Mouse (Mus musculus): ENCODE measurements around the gene Gabbr2. TPM values are rescaled to one million over a fixed set of nuclear protein-coding genes. Genes with fewer than 3 reads are reported as not detected.

Gabbr2 gene
- polyA plus RNA-seq, 1 experiment = not detected

GRCm38 (mm10) chr4:47012476-47012875 lies 20.8 kb upstream of the Gabbr2 start:
- TF ChIP-seq CTCF (IDR thresholded peaks at IDR 0.05; ENCODE audit: low read depth, low read length) (no peak), EP300 (IDR thresholded peaks at IDR 0.05; ENCODE audit: insufficient read depth, low read depth, low read length) (no peak), POLR2A (IDR thresholded peaks at IDR 0.05; ENCODE audit: insufficient read depth, low read length) (no peak)
- no peak overlapping the region for H3K27ac ChIP-seq (ENCODE audit: insufficient read depth, low read length)
- H3K9me3 ChIP-seq (replicated peaks; ENCODE audit: control insufficient read depth, insufficient read depth, low read length, poor library complexity, severe bottlenecking) = no peaks in the 10 kb centered on the region
- no peak overlapping the region for H3K4me3 ChIP-seq (ENCODE audit: low read depth, low read length)
- no peaks in the 10 kb centered on the region for H3K36me3 ChIP-seq (ENCODE audit: control insufficient read depth, insufficient read depth, low read length, poor library complexity, severe bottlenecking)
- H3K27me3 ChIP-seq (ENCODE audit: control insufficient read depth, insufficient read depth, low read length, poor library complexity, severe bottlenecking) = no peaks in the 10 kb centered on the region
- no peak overlapping the region for H3K9ac ChIP-seq (ENCODE audit: low read depth, poor library complexity, severe bottlenecking)
- H3K4me1 ChIP-seq (ENCODE audit: control insufficient read depth, insufficient read depth, low read length) = no peaks in the 10 kb centered on the region

DNA sequence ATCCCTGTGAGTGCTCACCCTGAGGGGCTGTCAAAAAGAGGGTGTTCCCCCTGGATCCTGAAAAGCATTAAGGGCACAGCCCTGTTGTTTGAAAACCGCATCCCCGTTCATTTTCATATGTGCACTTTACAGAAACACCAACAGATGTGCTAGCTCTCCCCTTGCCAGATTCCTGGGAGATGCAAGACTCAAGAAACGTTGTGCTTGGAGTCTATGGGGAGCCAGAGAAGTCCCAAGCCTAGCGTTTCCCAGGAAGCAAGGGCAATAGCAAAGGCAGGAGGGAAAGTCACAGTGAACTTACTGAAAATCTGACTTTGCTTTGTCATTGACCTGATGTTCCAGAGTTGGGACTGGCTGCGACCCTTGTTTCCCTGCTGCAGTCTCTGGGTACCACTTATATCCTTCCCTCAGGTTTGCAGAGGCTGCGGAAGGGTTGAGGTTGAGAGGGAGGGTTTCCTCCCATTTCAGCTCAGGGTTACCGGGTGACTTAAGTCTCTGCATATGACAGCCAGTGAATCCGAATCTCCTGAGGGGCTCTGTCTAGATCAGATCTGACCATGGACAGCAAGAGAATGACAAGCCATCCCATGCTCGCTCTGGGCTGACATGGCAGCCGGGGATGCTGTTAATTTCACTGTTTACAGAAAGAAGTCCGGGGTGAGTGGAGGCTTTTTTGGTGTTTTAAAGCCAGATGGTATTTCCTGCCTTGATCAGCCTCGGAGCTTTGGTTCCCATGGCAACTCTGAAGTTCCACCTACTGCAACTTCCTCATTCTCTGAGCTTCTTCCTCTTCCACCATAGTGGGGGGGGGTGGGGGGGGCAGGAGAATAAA lies 18.9 kb upstream of the Gabbr2 start:
- TF ChIP-seq POLR2A (IDR thresholded peaks at IDR 0.05; ENCODE audit: insufficient read depth, low read length) (no peak), EP300 (IDR thresholded peaks at IDR 0.05; ENCODE audit: insufficient read depth, low read depth, low read length) (no peak), CTCF (IDR thresholded peaks at IDR 0.05; ENCODE audit: low read depth, low read length) (no peak)
- no peak overlapping the region for H3K4me3 ChIP-seq (ENCODE audit: low read depth, low read length)
- no peak overlapping the region for H3K27ac ChIP-seq (ENCODE audit: insufficient read depth, low read length)
- H3K9ac ChIP-seq (ENCODE audit: low read depth, poor library complexity, severe bottlenecking) = no peak overlapping the region
- H3K4me1 ChIP-seq (ENCODE audit: control insufficient read depth, insufficient read depth, low read length) = no peaks in the 10 kb centered on the region
- H3K9me3 ChIP-seq (replicated peaks; ENCODE audit: control insufficient read depth, insufficient read depth, low read length, poor library complexity, severe bottlenecking) = no peaks in the 10 kb centered on the region
- H3K36me3 ChIP-seq (ENCODE audit: control insufficient read depth, insufficient read depth, low read length, poor library complexity, severe bottlenecking) = no peaks in the 10 kb centered on the region
- H3K27me3 ChIP-seq (ENCODE audit: control insufficient read depth, insufficient read depth, low read length, poor library complexity, severe bottlenecking) = no peaks in the 10 kb centered on the region

- Histone ChIP-seq H3K4me1 (ENCODE audit: control insufficient read depth, insufficient read depth, low read length) (no peaks in the 10 kb centered on the region), H3K9ac (ENCODE audit: low read depth, poor library complexity, severe bottlenecking) (no peak overlapping the region), H3K27ac (ENCODE audit: insufficient read depth, low read length) (no peak overlapping the region), H3K36me3 (ENCODE audit: control insufficient read depth, insufficient read depth, low read length, poor library complexity, severe bottlenecking) (no peaks in the 10 kb centered on the region), H3K9me3 (replicated peaks; ENCODE audit: control insufficient read depth, insufficient read depth, low read length, poor library complexity, severe bottlenecking) (no peaks in the 10 kb centered on the region), H3K4me3 (ENCODE audit: low read depth, low read length) (no peak overlapping the region), H3K27me3 (ENCODE audit: control insufficient read depth, insufficient read depth, low read length, poor library complexity, severe bottlenecking) (no peaks in the 10 kb centered on the region)
- TF ChIP-seq CTCF (IDR thresholded peaks at IDR 0.05; ENCODE audit: low read depth, low read length) = peak; percentile 26
- TF ChIP-seq POLR2A (IDR thresholded peaks at IDR 0.05; ENCODE audit: insufficient read depth, low read length) = no peak
- TF ChIP-seq EP300 (IDR thresholded peaks at IDR 0.05; ENCODE audit: insufficient read depth, low read depth, low read length) = no peak
Measured at GRCm38 (mm10) chr4:47000626-47001395, 9.1 kb upstream of the Gabbr2 start.

- TF ChIP-seq POLR2A (IDR thresholded peaks at IDR 0.05; ENCODE audit: insufficient read depth, low read length) (no peak), EP300 (IDR thresholded peaks at IDR 0.05; ENCODE audit: insufficient read depth, low read depth, low read length) (no peak), CTCF (IDR thresholded peaks at IDR 0.05; ENCODE audit: low read depth, low read length) (no peak)
Measured at GRCm38 (mm10) chr4:46997969-46998368, 6.3 kb upstream of the Gabbr2 start.

DNA sequence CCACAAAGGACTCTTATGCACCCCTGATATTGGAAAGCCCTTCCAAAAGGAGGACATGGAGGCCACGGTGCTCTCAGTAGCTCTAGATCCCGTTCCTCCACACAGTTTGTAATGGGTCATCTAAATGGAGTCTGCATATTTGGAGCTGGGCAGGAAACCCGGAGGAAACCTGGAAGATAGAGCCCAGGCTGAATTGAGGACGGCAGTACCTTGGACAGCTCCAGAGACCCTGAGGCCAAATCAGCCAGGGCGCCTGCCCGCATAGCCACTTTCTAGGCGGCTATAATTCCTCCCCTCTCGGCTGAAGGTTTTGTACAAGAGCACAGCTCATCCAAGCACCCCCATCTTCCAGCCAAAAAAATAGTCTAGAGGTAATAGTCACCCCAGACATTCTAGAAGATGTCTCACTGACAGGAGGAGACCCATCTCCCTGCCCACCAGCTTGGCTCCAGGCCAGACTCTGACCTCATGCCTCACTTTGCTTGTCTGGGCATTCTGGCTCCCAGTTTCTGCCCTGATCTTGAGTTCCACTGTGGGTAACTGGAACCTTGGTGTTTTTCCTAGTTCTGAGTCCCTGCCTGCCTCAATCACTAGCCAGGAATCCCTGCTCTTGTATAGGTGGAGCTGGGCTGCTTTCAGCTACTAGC lies 1.3 kb upstream of the Gabbr2 start:
- no peak overlapping the region for H3K4me3 ChIP-seq (ENCODE audit: low read depth, low read length)
- no peak overlapping the region for H3K27ac ChIP-seq (ENCODE audit: insufficient read depth, low read length)
- H3K9ac ChIP-seq (ENCODE audit: low read depth, poor library complexity, severe bottlenecking) = no peak overlapping the region
- no peaks in the 10 kb centered on the region for H3K36me3 ChIP-seq (ENCODE audit: control insufficient read depth, insufficient read depth, low read length, poor library complexity, severe bottlenecking)
- no peak for TF ChIP-seq POLR2A (IDR thresholded peaks at IDR 0.05; ENCODE audit: insufficient read depth, low read length)
- no peak for TF ChIP-seq CTCF (IDR thresholded peaks at IDR 0.05; ENCODE audit: low read depth, low read length)
- TF ChIP-seq EP300 (IDR thresholded peaks at IDR 0.05; ENCODE audit: insufficient read depth, low read depth, low read length) = no peak
- no peaks in the 10 kb centered on the region for H3K4me1 ChIP-seq (ENCODE audit: control insufficient read depth, insufficient read depth, low read length)
- H3K27me3 ChIP-seq (ENCODE audit: control insufficient read depth, insufficient read depth, low read length, poor library complexity, severe bottlenecking) = peaks cover 11% of the 10 kb centered on the region
- H3K9me3 ChIP-seq (replicated peaks; ENCODE audit: control insufficient read depth, insufficient read depth, low read length, poor library complexity, severe bottlenecking) = no peaks in the 10 kb centered on the region

More at GRCm38 (mm10) chr4:46997969-46998368, 6.3 kb upstream of the Gabbr2 start:
- no peaks in the 10 kb centered on the region for H3K4me1 ChIP-seq (ENCODE audit: control insufficient read depth, insufficient read depth, low read length)
- no peaks in the 10 kb centered on the region for H3K27me3 ChIP-seq (ENCODE audit: control insufficient read depth, insufficient read depth, low read length, poor library complexity, severe bottlenecking)
- no peak overlapping the region for H3K9ac ChIP-seq (ENCODE audit: low read depth, poor library complexity, severe bottlenecking)
- no peaks in the 10 kb centered on the region for H3K9me3 ChIP-seq (replicated peaks; ENCODE audit: control insufficient read depth, insufficient read depth, low read length, poor library complexity, severe bottlenecking)
- no peaks in the 10 kb centered on the region for H3K36me3 ChIP-seq (ENCODE audit: control insufficient read depth, insufficient read depth, low read length, poor library complexity, severe bottlenecking)
- H3K27ac ChIP-seq (ENCODE audit: insufficient read depth, low read length) = no peak overlapping the region
- H3K4me3 ChIP-seq (ENCODE audit: low read depth, low read length) = no peak overlapping the region

All from ES-Bruce4 (cell line).